Mouse (Mus musculus) stomach, postnatal 0 days (tissue): ENCODE measurements around the gene Foxn3. TPM values are rescaled to one million over a fixed set of nuclear protein-coding genes. Genes with fewer than 3 reads are reported as not detected.

Source experiments
- ATAC-seq: fragments of 200-750 bp; cut with Nextera tagmentation; 2 replicates; pipeline ENCODE4 v1.8.0; 2017; ENCODE audit not compliant: low FRiP score, low TSS enrichment
- DNase-seq: peaks from one replicate; pipeline ENCODE4 v3.0.0-alpha.2; 2016; ENCODE audit warnings: low spot score
- H3K27ac ChIP-seq: fragments of 300-500 bp; sonication (generic); replicated peaks from 2 replicates; pipeline ENCODE4 v1.5.1; 2014; ENCODE audit warnings: mild to moderate bottlenecking, control low read depth
- H3K27me3 ChIP-seq: fragments of 300-500 bp; sonication (generic); 2 replicates; pipeline ENCODE4 v1.6.1; 2014; ENCODE audit warnings: low read length; ENCODE audit not compliant: control insufficient read depth, insufficient read depth
- H3K36me3 ChIP-seq: fragments of 300-500 bp; sonication (generic); 2 replicates; pipeline ENCODE4 v1.6.1; 2014; ENCODE audit warnings: low read length, mixed read lengths; ENCODE audit not compliant: control insufficient read depth, insufficient read depth
- H3K4me1 ChIP-seq: fragments of 300-500 bp; sonication (generic); replicated peaks from 2 replicates; pipeline ENCODE4 v1.6.1; 2014; ENCODE audit warnings: antibody characterized with exemption; ENCODE audit not compliant: control insufficient read depth, insufficient read depth
- H3K4me2 ChIP-seq: fragments of 300-500 bp; sonication (generic); replicated peaks from 2 replicates; pipeline ENCODE4 v1.6.1; 2014; ENCODE audit warnings: low read depth, mild to moderate bottlenecking, control low read depth, moderate library complexity
- H3K4me3 ChIP-seq: fragments of 300-500 bp; sonication (generic); 2 replicates; pipeline ENCODE4 v1.5.1; 2014; ENCODE audit warnings: low read depth, low read length, control low read depth
- H3K9ac ChIP-seq: fragments of 300-500 bp; sonication (generic); 2 replicates; pipeline ENCODE4 v1.6.1; 2014; ENCODE audit warnings: mild to moderate bottlenecking, low read length, control low read depth, mixed read lengths
- H3K9me3 ChIP-seq: fragments of 300-500 bp; sonication (generic); 2 replicates; pipeline ENCODE4 v1.6.1; 2016; ENCODE audit warnings: low read length; ENCODE audit not compliant: control insufficient read depth
- CTCF ChIP-seq: IDR thresholded peaks from 2 replicates; pipeline ENCODE4 v1.5.1; 2016; ENCODE audit warnings: antibody characterized with exemption, low read depth, mild to moderate bottlenecking, moderate library complexity
- EP300 ChIP-seq: optimal IDR thresholded peaks from 2 replicates; pipeline ENCODE3; 2016; ENCODE audit warnings: antibody characterized with exemption
- WGBS: fragments of 180-500 bp; shearing (Covaris S2); extraction: QIAGEN DNeasy Blood & Tissue Kit; methylation state at CpG from one replicate; pipeline ENCODE4 v1.1.7; 2014; 5-methylcytosine and 5-hydroxymethylcytosine counted together
- polyA plus RNA-seq: library from polyadenylated mRNA; unstranded; fragments of >200 nt; fragmentation: Nextera tagmentation; extraction: Ambion mirVana; gene quantifications from 2 replicates; pipeline ENCODE4 v1.2.1, GENCODE M21; 2015

The Foxn3 gene
- polyA plus RNA-seq, 1 experiment from 2014 or later: 40.1 TPM

- TF ChIP-seq EP300 (no peak), CTCF (no peak)
- DNase-seq (no peak), ATAC-seq (no peak)
- no peaks in the 10 kb centered on the region for H3K27me3 ChIP-seq
- no peaks in the 10 kb centered on the region for H3K9me3 ChIP-seq
- no peak overlapping the region for H3K27ac ChIP-seq
- H3K4me3 ChIP-seq: no peak overlapping the region
- H3K4me1 ChIP-seq: no peaks in the 10 kb centered on the region
- H3K9ac ChIP-seq: no peak overlapping the region
- WGBS: 73% methylated on average over 12 of the region's 12 CpGs
- no peak overlapping the region for H3K4me2 ChIP-seq
- 0 out of 2 replicates have a peak, but pooled peaks cover 3% of the 10 kb centered on the region for H3K36me3 ChIP-seq
Observed at GRCm38 (mm10) chr12:99263592-99264335, 299.6 kb downstream of the Foxn3 start.

GRCm38 (mm10) chr12:99262840-99263239, 300.5 kb downstream of the Foxn3 start:
- H3K9ac ChIP-seq: no peak overlapping the region
- no peak for DNase-seq
- H3K4me2 ChIP-seq: no peak overlapping the region
- no peaks in the 10 kb centered on the region for H3K4me1 ChIP-seq
- 0 out of 2 replicates have a peak, but pooled peaks cover 3% of the 10 kb centered on the region for H3K36me3 ChIP-seq
- 59% methylated on average over 1 of the region's 1 CpGs for WGBS
- H3K9me3 ChIP-seq: no peaks in the 10 kb centered on the region
- ATAC-seq: no peak
- no peak overlapping the region for H3K4me3 ChIP-seq
- H3K27me3 ChIP-seq: no peaks in the 10 kb centered on the region
- no peak overlapping the region for H3K27ac ChIP-seq
- TF ChIP-seq CTCF: no peak
- TF ChIP-seq EP300: no peak

- H3K9ac ChIP-seq: no peak overlapping the region
- DNase-seq (no peak), ATAC-seq (no peak)
- no peak overlapping the region for H3K4me3 ChIP-seq
- H3K9me3 ChIP-seq: no peaks in the 10 kb centered on the region
- H3K4me1 ChIP-seq: no peaks in the 10 kb centered on the region
- H3K27ac ChIP-seq: no peak overlapping the region
- TF ChIP-seq CTCF (no peak), EP300 (no peak)
- H3K36me3 ChIP-seq: 0 out of 2 replicates have a peak, but pooled peaks cover 3% of the 10 kb centered on the region
- H3K4me2 ChIP-seq: no peak overlapping the region
- 73% methylated on average over 11 of the region's 11 CpGs for WGBS
- H3K27me3 ChIP-seq: no peaks in the 10 kb centered on the region
Observed at GRCm38 (mm10) chr12:99262066-99262599, 301.2 kb downstream of the Foxn3 start.

- no peak overlapping the region for H3K9ac ChIP-seq
- H3K27me3 ChIP-seq: no peaks in the 10 kb centered on the region
- H3K4me3 ChIP-seq: no peak overlapping the region
- no peak for TF ChIP-seq EP300
- TF ChIP-seq CTCF: no peak
- no peaks in the 10 kb centered on the region for H3K4me1 ChIP-seq
- no peak overlapping the region for H3K4me2 ChIP-seq
- 48% methylated on average over 10 of the region's 10 CpGs for WGBS
- DNase-seq (no peak), ATAC-seq (no peak)
- no peak overlapping the region for H3K27ac ChIP-seq
- no peaks in the 10 kb centered on the region for H3K9me3 ChIP-seq
- H3K36me3 ChIP-seq: 0 out of 2 replicates have a peak, but pooled peaks cover 3% of the 10 kb centered on the region
Observed at GRCm38 (mm10) chr12:99260171-99260570, 303.2 kb downstream of the Foxn3 start.

- Histone ChIP-seq H3K27me3 (no peaks in the 10 kb centered on the region), H3K9me3 (no peaks in the 10 kb centered on the region), H3K4me2 (no peak overlapping the region), H3K9ac (no peak overlapping the region), H3K27ac (no peak overlapping the region), H3K36me3 (no peaks in the 10 kb centered on the region), H3K4me3 (no peak overlapping the region), H3K4me1 (no peaks in the 10 kb centered on the region)
- DNase-seq (no peak), ATAC-seq (no peak)
- TF ChIP-seq EP300: no peak
- TF ChIP-seq CTCF: no peak
- 58% methylated on average over 5 of the region's 5 CpGs for WGBS
Observed at GRCm38 (mm10) chr12:99257570-99257969, 305.8 kb downstream of the Foxn3 start.

GRCm38 (mm10) chr12:99256997-99257396, 306.4 kb downstream of the Foxn3 start:
- Histone ChIP-seq H3K27me3 (no peaks in the 10 kb centered on the region), H3K4me3 (no peak overlapping the region), H3K36me3 (no peaks in the 10 kb centered on the region), H3K27ac (no peak overlapping the region), H3K9me3 (no peaks in the 10 kb centered on the region), H3K9ac (no peak overlapping the region), H3K4me1 (no peaks in the 10 kb centered on the region), H3K4me2 (no peak overlapping the region)
- ATAC-seq (no peak), DNase-seq (no peak)
- 91% methylated on average over 8 of the region's 8 CpGs for WGBS
- TF ChIP-seq EP300 (no peak), CTCF (no peak)
